Mouse (Mus musculus): ENCODE measurements around the gene Hsf2bp.

Hsf2bp gene

GRCm38 (mm10) chr17:32034322-32034721 lies 1.8 kb downstream of the Hsf2bp start:
- DNase-seq (ENCODE audit: low spot score in 2 of 2), result no peak

DNA sequence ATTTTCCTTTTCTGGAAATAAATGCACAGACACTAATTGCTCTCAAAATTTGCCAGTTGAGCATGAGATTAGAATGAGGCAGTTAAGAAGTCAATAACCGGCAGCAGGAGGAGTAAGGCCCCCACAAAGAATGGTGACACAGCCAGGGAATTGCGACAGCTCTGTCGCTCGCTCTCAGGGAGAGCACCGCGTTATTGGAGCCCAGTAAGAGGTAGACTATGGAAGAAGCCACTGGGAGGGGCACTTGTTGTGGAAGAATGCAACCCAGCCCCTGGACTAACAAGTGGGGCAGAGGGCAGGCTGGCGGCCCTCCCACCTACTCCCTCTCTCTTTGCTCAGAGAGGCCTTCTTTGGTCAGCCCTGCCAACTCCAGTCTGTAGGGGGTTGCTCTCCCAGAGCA lies 4.5 kb downstream of the Hsf2bp start:
- no peak for DNase-seq (ENCODE audit: low spot score in 2 of 2)

DNA sequence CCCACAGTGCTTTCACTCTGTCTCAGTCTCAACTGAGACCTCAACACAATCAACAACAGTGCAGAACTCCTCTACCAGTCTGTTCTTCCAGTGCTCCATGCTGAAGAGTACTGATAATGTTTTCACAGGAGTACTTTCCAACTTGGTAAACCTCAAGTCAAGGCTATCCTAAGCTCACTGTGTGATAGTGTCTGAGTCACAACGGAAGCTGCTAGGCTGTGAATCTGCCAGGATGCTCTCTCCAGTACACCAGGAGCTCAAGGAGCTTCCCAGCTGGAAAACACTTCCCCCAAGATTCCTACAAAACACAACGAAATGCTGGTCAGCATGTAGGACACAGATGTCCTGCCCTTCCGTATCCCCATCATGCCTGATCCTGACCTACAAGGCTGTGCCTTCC lies 7.8 kb downstream of the Hsf2bp start:
- DNase-seq (ENCODE audit: low spot score in 2 of 2), result no peak

- DNase-seq (ENCODE audit: low spot score in 2 of 2), result no peak
Observed at GRCm38 (mm10) chr17:32027666-32028065, 8.5 kb downstream of the Hsf2bp start.

DNA sequence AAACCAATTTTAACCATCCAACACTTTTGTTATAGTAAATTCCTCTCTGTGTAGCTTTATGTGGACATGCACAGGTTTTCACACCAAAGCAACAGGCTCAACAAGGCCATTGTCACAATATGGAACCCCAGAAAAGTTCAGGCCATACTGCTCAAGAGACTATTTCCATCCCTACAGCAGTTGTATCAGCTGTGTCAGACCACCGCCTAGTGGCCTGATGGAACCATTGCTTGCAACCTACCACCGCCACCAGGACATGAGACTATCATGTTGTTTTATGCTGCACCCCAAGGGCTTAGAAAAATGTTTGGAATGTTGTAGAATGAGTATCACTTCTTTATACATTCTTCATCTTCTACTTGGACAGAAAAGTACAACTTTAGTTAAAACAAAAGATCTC lies 10.8 kb downstream of the Hsf2bp start:
- DNase-seq (ENCODE audit: low spot score in 2 of 2), result peak in 1 of 2 experiments; percentile 53

DNA sequence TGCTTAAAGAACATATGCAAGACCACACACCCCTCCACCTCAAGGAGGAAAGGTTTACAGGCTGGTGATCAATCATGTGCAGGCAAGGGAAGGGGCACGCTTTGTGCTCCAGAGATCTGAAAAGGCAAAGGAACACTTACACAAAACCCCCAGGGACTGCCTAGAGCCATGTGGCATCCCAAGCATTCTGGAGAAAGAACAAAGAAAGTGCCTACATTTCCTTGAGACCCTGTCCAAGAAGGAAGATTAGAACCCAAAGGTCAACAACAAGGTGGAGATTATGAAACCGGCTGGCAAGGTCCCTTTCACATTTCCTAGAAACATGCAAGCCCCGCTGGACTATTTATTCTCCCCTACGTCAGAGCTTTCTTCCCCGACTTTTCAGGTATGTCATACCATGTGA lies 11.5 kb downstream of the Hsf2bp start:
- no peak for DNase-seq (ENCODE audit: low spot score in 2 of 2)

DNA sequence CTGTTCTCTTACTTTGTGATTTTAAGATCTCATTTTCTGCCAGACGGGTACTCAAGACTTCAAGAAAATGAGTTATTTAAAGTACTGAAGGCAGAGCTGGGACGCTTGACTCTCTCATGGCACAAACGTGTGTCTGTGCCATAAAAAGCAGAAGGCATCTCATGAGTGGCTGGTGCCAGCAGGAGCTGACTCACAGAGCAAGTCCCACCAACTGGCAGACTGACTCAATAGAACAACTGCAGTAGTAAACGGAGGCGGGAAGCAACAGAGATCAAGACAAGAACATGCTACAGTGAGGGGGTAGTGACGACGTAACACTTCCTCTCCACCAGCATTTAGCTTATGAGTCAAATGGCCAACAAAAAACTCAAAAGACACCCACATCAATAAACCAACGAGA lies 13.1 kb downstream of the Hsf2bp start:
- no peak for DNase-seq (ENCODE audit: low spot score in 2 of 2)

DNA sequence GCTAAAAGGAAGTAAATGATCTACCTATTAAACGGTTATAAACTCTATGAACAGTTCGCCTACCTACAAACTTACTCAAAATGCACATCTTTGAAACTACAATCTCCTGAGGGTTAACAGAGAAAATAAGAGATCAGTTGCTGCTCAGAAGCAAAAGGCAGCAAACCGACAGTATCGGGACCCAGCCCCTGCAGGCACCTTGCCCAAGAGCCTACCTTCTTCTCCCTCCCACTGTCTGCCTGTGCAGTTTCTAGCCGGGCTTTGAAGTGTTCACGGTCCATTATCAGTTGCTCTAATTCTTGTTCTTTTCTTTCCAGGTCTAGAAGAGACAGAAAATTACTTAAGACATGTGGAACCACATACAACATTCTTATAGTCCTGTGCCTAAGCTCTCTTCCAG lies 13.6 kb downstream of the Hsf2bp start:
- no peak for DNase-seq (ENCODE audit: low spot score in 2 of 2)

DNA sequence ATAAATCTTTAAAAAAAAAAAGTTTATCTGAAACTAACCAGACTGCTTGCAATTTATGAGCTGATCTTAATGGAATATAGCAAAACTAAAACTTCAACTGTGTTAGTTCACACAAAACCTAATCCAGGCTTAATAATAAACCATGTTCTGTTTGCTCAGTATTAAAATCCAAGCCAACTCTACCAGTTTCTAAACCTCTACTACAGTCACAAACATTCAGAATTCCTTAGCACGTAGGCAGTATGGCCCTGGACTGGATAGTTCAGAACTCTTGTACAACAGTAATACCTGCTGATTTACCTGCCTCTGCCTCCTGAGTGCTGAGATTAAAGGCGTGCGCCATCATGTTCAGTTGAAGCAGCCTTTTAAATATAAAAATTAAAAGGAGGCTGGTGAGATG lies 14.2 kb downstream of the Hsf2bp start:
- DNase-seq (ENCODE audit: low spot score in 2 of 2), result no peak

DNA sequence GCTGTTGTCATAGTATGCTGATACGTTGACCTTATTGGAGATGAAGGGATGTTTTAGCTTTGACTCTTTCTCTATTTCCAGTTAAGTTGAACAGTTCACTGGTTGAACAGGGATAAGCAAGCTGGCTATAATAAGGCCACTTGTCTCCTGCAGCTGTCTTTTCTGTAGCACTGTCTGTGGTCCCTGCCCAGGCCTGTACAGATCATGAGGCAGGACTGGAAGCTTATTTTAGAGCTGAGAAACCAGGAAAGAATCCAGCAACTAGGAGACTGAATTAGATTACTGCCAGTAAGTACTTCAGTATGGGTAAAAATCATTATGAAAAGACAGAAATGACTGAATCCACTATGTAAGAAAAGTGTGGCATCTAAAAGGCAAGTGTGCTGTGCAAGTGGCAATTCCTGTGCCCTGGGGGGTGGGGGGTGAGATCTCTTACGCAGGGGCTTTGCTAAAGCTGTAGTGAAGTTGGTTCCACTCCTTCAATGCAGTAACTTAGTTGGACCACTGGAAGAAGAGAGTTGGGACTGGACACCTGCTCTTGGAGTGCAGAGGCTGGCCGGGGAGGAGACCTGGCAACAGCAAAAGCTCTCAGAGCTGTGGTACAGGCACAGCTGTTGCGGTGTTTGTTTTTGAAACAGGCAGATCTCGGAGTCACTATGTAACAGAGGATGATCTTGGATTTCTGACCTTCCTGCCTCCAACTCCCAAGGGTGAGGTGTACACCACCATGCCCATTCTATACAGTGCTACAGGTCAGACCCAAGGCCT lies 17.8 kb downstream of the Hsf2bp start:
- DNase-seq (ENCODE audit: low spot score in 2 of 2), result no peak

GRCm38 (mm10) chr17:32016481-32016880 lies 19.7 kb downstream of the Hsf2bp start:
- no peak for DNase-seq (ENCODE audit: low spot score in 2 of 2)

- no peak for DNase-seq (ENCODE audit: low spot score in 2 of 2)
Observed at GRCm38 (mm10) chr17:32013659-32014058, 22.5 kb downstream of the Hsf2bp start.

- no peak for DNase-seq (ENCODE audit: low spot score in 2 of 2)
Observed at GRCm38 (mm10) chr17:32012254-32012653, 23.9 kb downstream of the Hsf2bp start.

DNA sequence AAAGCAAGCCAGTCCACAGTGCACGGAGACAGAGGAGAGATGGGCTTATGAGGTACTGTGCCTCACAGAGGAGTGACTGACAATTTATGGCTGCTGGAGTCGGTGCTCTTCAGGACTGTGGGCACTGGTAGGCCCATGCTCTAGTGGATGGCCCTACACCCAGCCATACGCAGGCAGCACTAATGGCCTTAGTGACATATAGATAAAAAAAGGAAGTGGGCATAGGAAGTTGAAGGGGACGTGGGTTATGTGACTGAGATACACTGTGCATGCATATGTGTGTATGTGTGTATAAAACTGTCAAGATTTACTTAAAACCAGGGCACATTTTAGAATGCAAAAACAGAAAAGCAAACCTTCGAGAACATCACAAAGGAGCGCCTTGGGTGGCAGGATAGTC lies 24.5 kb downstream of the Hsf2bp start:
- no peak for DNase-seq (ENCODE audit: low spot score in 2 of 2)

- DNase-seq (ENCODE audit: low spot score in 2 of 2), result no peak
Observed at GRCm38 (mm10) chr17:32006800-32007199, 29.3 kb downstream of the Hsf2bp start.

DNA sequence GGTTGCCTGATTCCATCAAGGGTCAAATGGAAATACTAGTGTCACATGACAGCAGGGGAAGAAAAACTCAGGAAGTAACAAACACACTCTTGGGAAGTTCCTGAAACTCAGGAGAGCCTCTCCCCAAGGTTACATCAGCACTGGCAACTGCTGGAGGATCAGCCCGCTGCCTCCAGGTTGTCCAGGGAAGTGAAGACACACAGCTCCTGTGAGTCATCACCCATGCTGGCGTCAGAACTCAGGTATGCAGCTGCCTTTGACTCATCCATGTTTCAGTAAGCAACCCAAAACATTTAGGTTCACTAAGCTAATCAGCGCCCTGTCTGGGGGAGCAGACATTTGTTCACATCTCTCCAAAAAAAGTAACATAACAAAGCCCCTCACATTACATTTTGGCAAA lies 32.9 kb downstream of the Hsf2bp start:
- DNase-seq (ENCODE audit: low spot score in 2 of 2), result no peak

DNA sequence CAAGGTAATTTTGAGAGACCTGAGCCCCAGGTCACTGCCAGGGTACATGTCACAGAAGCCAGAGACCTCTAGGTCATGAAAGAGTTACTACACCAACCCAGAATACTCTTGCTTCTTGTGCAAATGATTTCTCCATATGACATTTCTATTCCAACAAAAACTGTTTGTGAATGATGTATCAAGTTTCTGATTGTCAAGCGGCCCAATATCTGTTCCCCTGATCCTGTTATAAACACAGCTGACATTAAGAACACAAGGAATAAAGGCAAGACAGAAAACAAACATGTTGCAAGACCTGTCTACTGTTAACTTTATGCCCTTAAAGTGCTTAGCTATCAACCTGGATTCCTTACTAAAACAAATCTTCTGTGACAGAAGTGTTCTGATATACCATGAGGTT lies 37.8 kb downstream of the Hsf2bp start:
- DNase-seq (ENCODE audit: low spot score in 2 of 2), result no peak

- DNase-seq (ENCODE audit: low spot score in 2 of 2), result no peak
Observed at GRCm38 (mm10) chr17:31996331-31996730, 39.8 kb downstream of the Hsf2bp start.

DNA sequence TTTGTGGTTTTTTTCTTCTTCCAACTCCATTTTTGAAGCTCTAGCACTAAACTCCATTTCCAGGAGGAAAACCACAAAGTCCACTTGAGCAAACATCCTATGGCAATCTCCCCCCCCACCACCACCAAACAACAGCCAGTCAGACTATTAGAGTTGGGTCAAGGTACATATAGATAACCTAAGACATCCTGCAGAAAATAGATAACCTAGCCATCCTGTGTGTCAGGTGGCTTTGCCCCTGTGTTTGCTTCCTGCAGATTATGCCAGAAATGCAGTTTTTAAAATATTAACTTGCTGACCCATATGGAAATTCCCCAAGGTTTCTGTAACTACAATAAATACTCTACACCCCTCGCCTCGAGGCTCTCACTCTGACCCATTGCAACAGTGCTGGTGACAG lies 40.4 kb downstream of the Hsf2bp start:
- DNase-seq (ENCODE audit: low spot score in 2 of 2), result no peak

- DNase-seq (ENCODE audit: low spot score in 2 of 2), result no peak
Observed at GRCm38 (mm10) chr17:31994132-31994531, 42.0 kb downstream of the Hsf2bp start.

GRCm38 (mm10) chr17:31993354-31993753 lies 42.8 kb downstream of the Hsf2bp start:
- no peak for DNase-seq (ENCODE audit: low spot score in 2 of 2)

DNA sequence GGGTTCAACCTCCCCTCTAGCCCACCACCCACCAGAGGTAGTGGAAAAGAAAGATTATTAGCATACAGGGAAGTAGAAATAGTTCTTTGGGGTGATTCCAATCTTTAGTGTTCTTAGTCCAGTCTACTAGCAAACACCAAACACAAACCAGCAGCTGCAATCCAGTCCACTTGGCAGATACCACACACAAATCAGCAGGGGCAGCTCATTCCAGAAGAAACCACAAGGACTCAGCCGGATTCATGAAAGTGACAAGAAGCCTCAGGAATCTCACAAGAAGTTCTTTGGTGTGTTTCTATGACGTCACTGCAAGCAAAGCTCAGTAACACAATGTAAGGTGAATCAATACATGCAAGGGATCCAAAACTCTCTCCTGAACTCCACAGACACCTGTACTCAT lies 44.1 kb downstream of the Hsf2bp start:
- DNase-seq (ENCODE audit: low spot score in 2 of 2), result no peak

GRCm38 (mm10) chr17:31989035-31989434 lies 47.1 kb downstream of the Hsf2bp start:
- no peak for DNase-seq (ENCODE audit: low spot score in 2 of 2)

GRCm38 (mm10) chr17:31986915-31987314 lies 49.2 kb downstream of the Hsf2bp start:
- no peak for DNase-seq (ENCODE audit: low spot score in 2 of 2)

Data from spleen, postnatal 14 days (tissue).